Mouse (Mus musculus) urinary bladder, postnatal 36 days (tissue): ENCODE data around the gene Tardbp.

Experiments used
- DNase-seq, 2 experiments: peaks; one replicate each; pipeline ENCODE4 v3.0.0; 2022; ENCODE audit warnings: low spot score in 2 of 2, mixed read lengths in 1 of 2

Tardbp gene

DNA sequence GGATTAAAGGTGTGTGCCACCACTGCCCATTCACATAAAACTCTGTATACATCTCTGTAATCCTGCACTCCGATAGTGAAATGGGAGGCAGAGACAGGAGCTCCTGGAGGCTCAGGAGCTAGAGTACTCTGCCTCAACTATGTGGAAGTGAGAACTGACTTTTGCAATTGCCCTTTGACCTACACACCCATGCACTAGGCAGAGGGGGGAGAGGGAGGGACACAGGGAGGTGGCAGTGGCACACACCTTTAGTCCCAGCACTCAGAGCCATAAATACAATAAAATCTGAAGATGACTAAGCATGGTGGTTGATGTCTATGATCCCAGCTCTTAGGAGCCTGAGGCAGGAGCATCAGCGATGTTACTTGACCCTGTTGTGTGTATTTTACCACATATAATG is 12.6 kb upstream of the Tardbp start:
- DNase-seq, result no peak

DNA sequence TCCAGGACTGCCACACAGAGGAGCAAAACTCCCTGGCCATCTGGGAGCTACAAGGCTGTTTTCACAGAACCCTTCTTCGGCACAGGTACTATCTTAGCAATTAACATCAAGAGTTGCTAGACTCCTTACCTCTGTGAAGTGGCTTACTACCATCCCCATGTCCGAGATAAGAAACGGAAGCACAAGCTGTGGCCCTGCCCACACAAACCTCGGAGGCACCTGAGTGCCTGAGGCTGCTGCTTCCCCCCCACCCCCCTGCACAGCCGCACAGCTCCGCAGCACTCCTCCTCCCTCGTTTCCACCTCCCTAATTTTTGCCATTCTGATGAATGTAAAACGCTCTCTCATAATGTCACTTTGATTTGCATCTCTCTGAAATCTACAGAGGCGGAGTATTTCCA is 11.5 kb upstream of the Tardbp start:
- DNase-seq, result no peak

DNA sequence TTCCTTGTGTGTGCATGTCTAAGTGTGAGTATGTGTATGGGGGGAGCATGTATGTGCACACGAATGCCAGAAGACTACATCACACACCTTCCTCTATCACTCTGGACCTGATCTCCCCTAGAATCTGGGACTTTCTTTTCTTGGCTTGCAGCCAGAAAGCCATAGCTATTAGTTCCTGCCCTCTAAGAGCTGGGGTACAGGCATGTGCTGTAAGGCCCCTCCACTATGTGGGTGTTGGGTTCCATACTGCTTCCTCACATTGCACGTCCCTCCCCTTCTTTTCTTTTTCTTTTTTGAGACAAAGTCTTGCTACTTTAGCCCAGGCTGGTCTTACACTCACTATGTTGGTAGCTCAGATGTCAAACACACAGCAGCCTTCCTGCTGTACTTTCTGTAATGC is 8.5 kb upstream of the Tardbp start:
- DNase-seq, result no peak

DNA sequence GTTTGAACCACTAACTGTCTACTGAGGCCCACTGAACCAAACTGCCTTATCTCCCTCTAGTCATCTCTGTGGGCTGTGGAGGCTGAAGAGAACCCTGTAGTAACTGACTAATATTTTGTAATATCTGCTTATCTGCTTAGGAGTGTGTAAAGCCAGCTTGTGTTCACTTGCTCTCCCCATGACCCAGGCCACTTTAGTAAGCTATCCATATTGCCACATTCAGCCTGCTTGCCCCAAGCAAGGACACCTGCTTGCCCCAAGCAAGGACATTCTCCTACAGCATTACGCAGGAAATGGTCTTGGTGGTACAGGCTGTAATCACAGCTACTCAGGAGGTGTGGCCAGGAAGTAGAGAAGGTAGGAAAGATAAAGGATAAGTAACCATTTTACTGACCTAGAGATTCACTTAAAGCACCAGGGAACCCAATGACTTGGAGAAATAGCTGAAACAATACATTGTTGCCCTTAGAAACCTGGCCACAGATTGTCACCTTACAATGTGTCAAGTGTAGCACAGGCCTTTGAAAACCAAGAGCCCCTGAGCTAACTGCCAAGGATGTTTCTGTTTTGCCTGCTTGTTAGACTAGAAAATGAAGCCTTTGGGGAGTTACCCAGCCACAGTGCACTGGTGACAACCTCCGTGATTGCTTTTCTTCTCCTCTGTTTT is 6.7 kb upstream of the Tardbp start:
- no peak for DNase-seq

DNA sequence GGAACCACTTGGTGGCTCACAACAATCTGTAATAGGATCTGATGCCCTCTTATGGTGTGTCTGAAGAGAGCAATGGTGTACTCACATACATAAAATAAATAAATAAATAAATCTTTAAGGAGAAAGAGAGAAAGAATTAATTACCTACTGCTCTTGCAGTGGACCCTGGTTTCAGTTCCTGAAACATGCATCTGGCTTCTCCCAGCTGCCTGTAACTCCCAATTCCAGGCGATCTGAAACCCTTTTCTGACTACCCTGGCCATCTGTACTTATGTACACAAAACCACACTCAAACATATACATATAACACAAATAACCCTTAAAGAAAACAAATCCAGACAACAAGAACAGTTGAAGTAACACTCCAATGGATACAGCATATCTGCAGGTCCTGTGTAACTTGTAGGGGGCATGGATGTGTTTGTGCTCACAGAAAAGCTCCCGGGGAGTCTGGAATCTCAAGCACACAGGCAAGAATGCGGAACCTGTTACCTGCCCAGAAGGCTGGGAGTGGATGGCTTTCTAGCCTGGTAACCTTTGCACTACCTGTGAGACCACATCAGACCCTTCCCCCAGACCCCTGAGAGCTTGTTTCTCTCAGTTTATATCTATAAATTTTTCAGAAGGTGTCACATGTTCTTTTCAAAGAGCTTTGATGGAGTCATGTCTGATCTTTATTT is 5.3 kb upstream of the Tardbp start:
- DNase-seq, result no peak

DNA sequence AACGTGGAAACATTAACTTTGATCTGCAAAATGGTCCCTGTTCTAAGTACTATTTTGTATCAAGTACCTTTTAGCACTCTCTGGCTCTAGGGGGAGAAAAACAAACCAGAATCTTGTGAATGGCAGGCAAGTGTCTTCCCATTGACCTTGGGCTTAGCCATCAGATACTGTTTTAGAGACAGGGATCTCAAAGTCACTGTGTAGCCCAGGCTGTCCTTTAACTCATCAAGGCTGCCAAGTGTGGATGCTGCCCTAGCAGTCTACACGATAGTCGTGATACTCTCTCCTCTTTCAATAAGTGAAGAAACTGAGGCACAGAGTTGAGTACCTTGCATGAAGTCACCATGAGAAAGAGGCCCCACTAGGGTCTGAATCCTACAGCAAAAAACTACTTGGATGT is 427 bp upstream of the Tardbp start:
- DNase-seq, result no peak

DNA sequence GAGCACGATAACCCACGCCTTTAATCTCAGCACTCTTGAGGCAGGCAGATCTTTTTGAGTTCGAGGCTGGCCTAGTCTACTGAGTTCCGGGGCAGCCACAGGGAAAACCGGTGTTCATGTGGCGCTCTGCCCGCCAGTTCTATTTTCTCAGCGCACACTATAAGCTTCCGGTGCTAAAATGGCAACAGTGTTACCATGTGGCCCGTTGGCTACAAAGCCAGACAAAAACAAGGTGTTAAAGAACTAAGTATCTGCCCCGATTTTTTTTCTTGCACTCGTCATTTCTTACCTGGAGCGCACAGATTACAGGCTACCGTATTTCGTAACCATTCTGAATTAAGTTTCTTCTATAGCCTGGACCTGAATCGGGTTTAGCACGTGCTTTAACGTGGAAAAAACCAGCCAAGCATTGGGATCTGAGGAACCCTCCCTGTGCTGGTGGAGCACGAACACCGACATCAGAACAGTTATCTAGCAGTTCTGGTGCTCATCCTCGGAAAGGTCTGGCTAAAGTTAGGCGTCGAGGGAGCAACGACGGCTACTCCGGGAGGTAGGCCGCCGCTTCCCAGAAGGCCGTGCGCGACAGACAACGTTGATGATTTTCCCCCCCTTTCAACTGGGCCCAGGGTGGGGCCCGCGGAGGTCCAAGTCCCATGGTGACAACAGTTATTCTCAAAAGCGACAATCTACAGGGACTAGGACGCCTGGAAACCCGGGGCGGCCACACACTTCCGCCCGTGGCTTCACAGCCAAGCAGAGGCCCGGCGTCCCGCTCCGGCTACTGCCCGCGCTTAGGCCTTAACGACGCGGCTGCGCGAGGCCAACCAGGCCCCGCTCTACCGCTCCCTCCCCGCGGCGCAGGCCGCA is 830 bp downstream of the Tardbp start:
- DNase-seq, result peak in 1 of 2 experiments; percentile 28

DNA sequence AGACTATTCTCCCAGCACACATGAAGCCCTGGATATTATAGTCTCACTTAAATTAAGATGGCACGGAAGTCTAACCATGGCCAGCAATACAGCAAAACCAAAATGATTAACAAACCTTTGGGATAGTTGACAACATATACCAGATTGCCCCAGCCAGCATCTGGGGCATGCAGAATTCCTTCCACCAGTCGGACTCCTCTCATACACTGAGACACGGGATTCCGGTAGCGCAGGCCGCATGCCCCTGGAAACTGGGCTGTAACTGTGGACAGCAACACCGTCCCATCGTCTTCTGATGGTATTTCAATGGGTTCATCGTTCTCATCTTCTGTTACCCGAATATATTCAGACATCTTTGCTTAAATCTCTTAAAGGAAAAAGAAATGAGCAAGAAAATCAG is 1.8 kb downstream of the Tardbp start:
- DNase-seq, result no peak

DNA sequence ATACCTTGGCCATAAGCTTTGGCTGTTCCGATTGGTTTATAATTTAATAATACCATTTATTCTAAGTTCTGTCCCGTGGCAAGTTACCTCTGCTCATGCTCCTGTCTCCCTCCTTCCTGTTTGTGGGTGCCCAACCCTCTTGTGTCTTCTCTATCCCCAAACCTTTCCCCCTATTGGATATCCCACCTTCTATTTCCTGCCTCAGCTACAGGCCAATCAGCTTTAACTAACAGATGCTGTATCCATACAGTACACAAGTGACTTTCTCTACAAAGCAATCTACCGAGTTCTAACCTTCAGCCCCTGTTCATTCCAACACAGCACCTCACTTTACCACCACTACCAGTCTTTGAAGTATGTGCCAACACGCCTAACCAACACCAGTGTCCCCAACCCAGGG is 3.2 kb downstream of the Tardbp start:
- DNase-seq, result no peak

DNA sequence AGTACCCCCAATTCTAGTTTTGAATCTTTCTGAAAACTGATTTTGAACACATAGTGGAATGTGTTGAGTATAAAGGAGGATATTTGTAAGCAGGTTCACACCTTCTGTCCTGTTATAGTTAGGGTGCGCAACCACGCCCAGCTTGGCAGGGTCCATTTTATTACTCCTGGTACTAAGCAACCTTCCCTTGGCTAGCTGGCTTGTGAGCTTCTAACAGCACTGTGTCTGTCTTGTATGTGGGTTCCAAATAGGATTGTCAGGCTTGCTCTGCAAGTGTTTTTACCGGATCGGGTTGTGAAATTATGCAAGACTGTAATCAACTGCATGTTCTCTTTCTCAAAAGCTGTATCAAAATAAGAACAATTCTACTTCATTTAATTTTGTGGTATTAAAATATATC is 4.3 kb downstream of the Tardbp start:
- DNase-seq, result no peak

DNA sequence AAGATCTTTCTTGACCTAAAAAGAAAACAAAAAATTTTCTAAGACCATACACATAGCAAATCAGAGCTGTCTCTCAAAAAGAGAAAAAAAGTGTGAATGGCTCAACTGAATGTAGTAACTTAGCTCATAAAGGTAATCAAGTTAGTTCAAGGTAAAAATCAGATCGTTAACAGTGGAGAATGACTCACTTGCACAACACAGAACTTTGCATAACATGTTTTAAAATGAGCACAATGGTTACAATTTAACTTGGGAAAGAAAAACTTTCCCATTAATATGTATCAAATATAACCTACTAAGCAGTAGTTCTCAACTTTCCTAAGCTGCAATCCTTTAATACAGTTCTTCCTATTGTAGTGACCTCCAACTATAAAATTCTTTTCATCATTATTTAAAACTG is 6.1 kb downstream of the Tardbp start:
- DNase-seq, result no peak

DNA sequence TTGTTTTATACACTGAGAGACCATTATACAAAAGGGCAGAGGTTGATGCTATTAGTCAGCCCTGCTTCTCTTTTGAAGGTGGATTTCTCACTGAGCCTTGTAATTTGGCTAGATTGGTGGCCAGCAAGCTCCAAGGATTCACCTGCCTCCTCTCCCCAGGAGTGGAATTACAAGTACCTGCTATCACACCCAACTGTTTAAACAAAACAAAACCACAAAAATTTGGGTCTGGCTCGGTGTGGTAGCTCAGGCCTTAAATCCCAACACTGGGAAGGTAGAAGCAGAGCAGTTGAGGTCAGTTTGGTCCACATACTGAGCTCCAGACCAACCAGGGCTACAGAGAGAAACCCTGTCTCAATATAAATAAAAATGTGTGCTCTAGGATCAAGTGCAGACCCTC is 7.0 kb downstream of the Tardbp start:
- no peak for DNase-seq

DNA sequence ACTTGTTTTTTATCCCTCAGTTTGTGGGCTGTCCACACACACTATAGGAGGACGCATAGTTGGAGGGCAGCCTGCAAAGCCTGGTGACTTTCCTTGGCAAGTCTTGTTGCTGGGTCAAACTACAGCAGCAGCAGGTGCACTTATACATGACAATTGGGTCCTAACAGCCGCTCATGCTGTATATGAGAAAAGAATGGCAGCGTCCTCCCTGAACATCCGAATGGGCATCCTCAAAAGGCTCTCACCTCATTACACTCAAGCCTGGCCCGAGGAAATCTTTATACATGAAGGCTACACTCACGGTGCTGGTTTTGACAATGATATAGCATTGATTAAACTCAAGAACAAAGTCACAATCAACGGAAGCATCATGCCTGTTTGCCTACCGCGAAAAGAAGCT is 13.1 kb downstream of the Tardbp start:
- DNase-seq, result no peak

DNA sequence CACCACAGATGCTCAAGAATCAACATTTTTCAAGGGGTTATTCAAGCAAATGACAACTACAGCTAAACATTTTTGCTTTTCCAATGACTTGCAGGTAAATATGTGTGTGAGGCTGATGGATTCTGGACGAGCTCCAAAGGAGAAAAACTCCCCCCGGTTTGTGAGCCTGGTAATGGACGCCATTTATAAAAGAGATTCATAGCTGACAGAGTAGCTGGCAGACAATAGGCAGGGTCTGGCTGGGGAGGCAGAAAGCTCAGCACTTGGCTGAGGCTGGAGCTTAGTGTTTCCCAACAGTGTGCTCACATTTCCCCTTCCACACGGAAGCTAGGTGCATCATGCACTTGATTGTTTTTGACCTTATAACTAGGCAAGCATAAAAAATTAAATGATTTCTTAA is 14.3 kb downstream of the Tardbp start:
- no peak for DNase-seq

DNA sequence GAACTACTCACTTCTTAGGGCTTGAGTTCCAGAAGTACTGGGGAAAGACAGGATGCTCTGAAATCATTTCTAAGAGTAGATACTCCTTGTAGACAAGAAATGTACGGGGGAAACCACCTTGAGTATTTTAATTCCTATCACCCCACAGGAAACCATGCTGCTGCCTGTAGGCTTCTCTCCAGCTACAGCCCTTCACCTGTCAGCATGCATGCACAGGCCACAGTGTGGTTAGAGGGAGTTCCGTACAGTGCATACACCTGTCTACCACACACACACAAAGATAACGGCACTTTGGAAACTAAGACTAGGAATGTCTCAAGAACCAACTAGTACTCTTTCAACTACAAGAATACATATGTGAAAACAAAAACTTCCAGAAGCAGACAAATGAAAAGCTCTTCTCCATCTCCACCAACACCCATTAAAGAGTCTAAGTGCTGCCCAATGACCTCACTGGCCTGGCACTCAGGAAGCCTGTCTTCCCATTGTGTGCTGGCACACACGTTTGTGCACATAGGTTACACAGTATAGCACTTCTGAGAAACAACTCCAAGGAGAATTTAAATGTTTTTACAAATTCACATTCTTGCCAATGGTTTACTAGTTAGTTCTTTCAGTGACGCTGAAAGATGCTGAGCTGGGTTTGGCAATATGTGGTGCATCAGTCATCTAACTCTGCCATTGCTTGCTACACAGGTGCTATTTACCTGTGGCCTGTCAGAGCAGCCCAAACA is 16.0 kb downstream of the Tardbp start:
- DNase-seq, result no peak

DNA sequence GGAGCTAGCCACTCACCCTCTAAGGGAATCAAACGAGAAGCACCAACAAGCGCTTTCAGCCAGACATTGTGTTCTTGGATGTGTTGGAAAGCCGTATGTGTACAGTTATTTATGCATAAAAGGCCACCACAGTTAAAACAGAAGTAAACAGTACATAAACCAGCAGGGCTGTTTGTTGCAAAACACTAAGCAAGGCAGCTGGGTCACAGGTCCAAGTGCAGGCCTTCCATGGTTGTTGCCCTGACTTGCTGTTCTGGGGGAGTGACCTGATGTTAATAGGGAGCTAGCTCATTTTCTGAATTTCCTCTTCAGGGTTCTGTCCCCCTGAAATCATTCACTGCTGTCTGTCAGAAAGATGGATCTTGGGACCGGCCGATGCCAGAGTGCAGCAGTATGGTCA is 17.0 kb downstream of the Tardbp start:
- no peak for DNase-seq

DNA sequence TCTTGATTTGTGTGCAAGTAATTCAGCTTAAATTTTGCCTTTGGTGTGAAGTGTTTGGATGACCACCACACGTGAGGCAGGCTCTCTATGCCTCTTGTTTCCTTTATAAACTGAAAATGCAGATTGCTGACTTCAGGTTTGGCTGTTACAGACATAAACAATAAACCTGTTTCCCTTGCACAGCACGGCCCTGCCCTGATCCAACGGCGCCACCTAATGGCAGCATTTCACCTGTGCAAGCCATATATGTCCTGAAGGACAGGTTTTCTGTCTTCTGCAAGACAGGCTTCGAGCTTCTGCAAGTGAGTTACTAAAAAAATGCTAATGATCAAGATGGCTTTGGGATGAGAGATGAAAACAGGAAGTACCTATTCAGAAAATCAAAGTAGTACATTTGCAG is 19.1 kb downstream of the Tardbp start:
- DNase-seq, result peak; percentile 72 to 82

DNA sequence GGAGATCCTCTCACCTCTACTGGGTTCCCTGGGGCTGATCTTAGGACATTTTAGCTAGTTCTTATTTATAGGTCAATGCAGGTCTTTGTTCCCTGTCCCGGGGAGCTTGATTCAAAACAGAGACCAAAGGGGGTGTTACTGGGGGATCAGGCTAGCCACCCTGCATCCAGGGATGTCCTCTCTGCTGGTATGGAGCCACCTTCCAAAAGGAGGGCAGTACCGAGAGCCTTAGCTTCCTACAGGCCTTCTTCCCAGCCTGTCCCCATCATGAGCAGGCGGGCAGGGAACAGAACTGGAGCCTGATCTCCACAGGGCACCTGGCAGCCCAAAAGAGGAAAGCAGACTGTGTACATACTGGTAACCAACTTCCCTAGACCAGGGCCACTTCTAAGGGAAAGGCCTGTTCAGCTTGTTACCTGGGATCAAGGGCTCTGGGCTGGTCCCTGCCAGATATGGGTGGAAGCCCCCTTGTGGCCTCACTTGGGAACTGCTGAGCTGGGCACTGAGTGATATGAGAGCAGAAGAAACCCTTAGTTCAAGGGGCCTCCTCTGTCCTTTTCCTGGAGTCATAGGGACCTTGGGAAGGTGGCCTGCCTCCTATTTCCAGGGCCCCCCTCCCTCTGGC is 22.2 kb downstream of the Tardbp start:
- peak; percentile 56 to 69 for DNase-seq

DNA sequence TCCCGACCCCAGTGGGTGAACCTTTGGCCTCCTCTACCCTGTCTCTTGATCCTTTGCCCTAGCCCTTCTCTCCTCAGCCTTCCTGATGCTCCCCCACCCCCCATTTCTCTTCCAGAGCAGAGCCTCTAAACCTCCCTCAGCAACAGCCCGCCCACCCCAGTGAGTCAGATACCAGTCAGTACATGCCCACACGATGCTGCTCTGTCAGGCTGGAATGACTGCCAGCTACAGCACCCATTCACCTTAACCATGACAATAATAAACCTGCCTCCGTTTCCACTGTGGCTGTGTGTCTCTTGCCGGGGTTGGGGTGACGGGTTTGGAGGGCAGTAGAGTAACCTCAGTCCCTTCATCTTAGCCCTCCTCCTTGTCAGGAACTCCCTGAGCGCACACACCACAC is 22.7 kb downstream of the Tardbp start:
- DNase-seq, result peak in 1 of 2 experiments; percentile 55

DNA sequence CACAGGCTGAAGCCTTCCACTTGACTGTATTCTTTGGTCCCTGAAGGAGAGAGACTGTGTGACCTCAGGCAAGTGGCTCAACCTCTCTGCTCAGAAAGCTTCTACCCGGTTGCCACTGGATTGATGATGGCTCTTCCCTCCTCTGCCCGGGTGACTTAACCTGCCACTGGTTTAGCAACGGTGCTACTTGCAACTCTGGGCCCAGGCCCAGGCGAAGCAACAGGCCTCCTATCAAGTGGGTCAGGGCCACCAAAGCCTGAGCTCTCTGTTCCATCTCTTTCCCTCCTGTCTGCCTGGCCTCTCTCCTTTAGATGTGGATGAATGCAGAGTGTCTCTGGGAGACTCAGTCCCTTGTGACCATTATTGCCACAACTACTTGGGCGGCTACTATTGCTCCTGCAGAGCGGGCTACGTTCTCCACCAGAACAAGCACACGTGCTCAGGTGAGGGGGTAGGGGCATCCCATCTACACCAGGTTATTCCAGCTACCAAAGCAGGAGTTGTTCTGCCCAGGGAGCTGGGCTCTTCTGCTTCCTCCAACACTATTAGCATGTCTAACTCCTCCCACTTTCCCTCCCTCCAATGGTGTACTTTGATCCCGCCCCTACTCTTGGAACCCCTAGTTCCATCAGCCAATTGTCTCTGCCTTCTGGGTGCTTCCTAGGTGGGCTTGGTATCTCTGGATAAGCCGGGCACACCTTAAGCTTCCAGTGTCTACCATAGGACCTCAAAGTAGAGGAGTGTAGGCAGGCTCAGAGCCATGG is 23.3 kb downstream of the Tardbp start:
- no peak for DNase-seq
